8 mouse cellular contexts compared by ENCODE assay signal in genomic region chr10:127514111-127514698, GRCm38 (mm10). TPM values are rescaled to one million over a fixed set of nuclear protein-coding genes. Genes with fewer than 3 reads are reported as not detected.
DNase-seq lines count a peak whose midpoint lies in the region; ATAC-seq and TF ChIP-seq lines count a peak whose summit lies in the region.

No protein-coding gene starts in this region.

- WGBS in heart, embryonic 11.5 days (ENCODE audit: insufficient replicate concordance), result 11% methylated on average over 13 of the region's 13 CpGs
- WGBS in embryonic facial prominence, embryonic 12.5 days, result 11% methylated on average over 13 of the region's 13 CpGs
- WGBS in hindbrain, postnatal 0 days, result 21% methylated on average over 13 of the region's 13 CpGs
- 11% methylated on average over 13 of the region's 13 CpGs for WGBS in midbrain, embryonic 14.5 days

- peak overlapping the region; percentile 94 for H3K4me2 ChIP-seq in heart, embryonic 11.5 days
- peak overlapping the region; percentile 89 for H3K4me2 ChIP-seq in embryonic facial prominence, embryonic 12.5 days (replicated peaks)
- peak overlapping the region; percentile 86; the same call in 1 of the 2 replicates for H3K4me2 ChIP-seq in hindbrain, postnatal 0 days (ENCODE audit: low read depth, low read length)
- H3K4me2 ChIP-seq in midbrain, embryonic 14.5 days (ENCODE audit: low read length), result peak overlapping the region; percentile 89

- TF ChIP-seq CTCF in hindbrain, postnatal 0 days (IDR thresholded peaks at IDR 0.05; ENCODE audit: low read depth), result no peak

- H3K4me1 ChIP-seq in heart, embryonic 11.5 days (ENCODE audit: control insufficient read depth, insufficient read depth, low read length), result peaks cover 58% of the 10 kb centered on the region
- H3K4me1 ChIP-seq in embryonic facial prominence, embryonic 12.5 days, result peaks cover 69% of the 10 kb centered on the region
- peaks cover 48% of the 10 kb centered on the region for H3K4me1 ChIP-seq in hindbrain, postnatal 0 days (ENCODE audit: insufficient read depth, low read length)
- peaks cover 80% of the 10 kb centered on the region for H3K4me1 ChIP-seq in midbrain, embryonic 14.5 days (ENCODE audit: control insufficient read depth, insufficient read depth, low read length)

- intact Hi-C loops in heart, postnatal 14 days (cut with DNase I), result no loop called here

- H3K36me3 ChIP-seq in heart, embryonic 11.5 days (ENCODE audit: control insufficient read depth, insufficient read depth, low read length), result peaks cover 1% of the 10 kb centered on the region; the same call in 1 of the 2 replicates
- H3K36me3 ChIP-seq in embryonic facial prominence, embryonic 12.5 days, result peaks cover 16% of the 10 kb centered on the region
- peaks cover 5% of the 10 kb centered on the region for H3K36me3 ChIP-seq in hindbrain, postnatal 0 days (ENCODE audit: insufficient read depth, low read length)
- H3K36me3 ChIP-seq in midbrain, embryonic 14.5 days (ENCODE audit: control insufficient read depth, insufficient read depth, low read length), result peaks cover 6% of the 10 kb centered on the region; the same call in 1 of the 2 replicates

- no peak overlapping the region for H3K9ac ChIP-seq in heart, embryonic 11.5 days (ENCODE audit: low read depth, low read length)
- H3K9ac ChIP-seq in embryonic facial prominence, embryonic 12.5 days, result no peak overlapping the region
- no peak overlapping the region for H3K9ac ChIP-seq in hindbrain, postnatal 0 days (replicated peaks; ENCODE audit: low read length)
- H3K9ac ChIP-seq in midbrain, embryonic 14.5 days (replicated peaks; ENCODE audit: low read length), result no peak overlapping the region

- H3K27me3 ChIP-seq in heart, embryonic 11.5 days (ENCODE audit: control insufficient read depth, insufficient read depth, low read length), result peaks cover 67% of the 10 kb centered on the region
- peaks cover 94% of the 10 kb centered on the region for H3K27me3 ChIP-seq in embryonic facial prominence, embryonic 12.5 days
- no peaks in the 10 kb centered on the region for H3K27me3 ChIP-seq in hindbrain, postnatal 0 days (ENCODE audit: insufficient read depth, low read length)
- H3K27me3 ChIP-seq in midbrain, embryonic 14.5 days (ENCODE audit: control insufficient read depth, insufficient read depth, low read length), result peaks cover 9% of the 10 kb centered on the region; the same call in 1 of the 2 replicates

- 0 out of 2 replicates have a peak overlapping the region, but pooled peaks have one; percentile 31 for H3K4me3 ChIP-seq in heart, embryonic 11.5 days (ENCODE audit: low read depth, low read length)
- H3K4me3 ChIP-seq in embryonic facial prominence, embryonic 12.5 days, result peak overlapping the region; percentile 26; the same call in 1 of the 2 replicates
- no peak overlapping the region for H3K4me3 ChIP-seq in hindbrain, postnatal 0 days (ENCODE audit: low read length)
- no peak overlapping the region for H3K4me3 ChIP-seq in midbrain, embryonic 14.5 days (replicated peaks; ENCODE audit: low read depth, low read length)

- ATAC-seq in heart, embryonic 11.5 days (replicated peaks; ENCODE audit: insufficient number of reproducible peaks, low FRiP score, low TSS enrichment), result no peak
- no peak for ATAC-seq in embryonic facial prominence, embryonic 12.5 days (ENCODE audit: insufficient number of reproducible peaks, insufficient read depth, low FRiP score, low TSS enrichment)
- ATAC-seq in hindbrain, postnatal 0 days, result no peak
- no peak for ATAC-seq in midbrain, embryonic 14.5 days (ENCODE audit: low FRiP score, low TSS enrichment)
- no peak for ATAC-seq in inflammation-experienced regulatory T-cells, adult 6 months

- no peaks in the 10 kb centered on the region for H3K9me3 ChIP-seq in heart, embryonic 11.5 days (replicated peaks; ENCODE audit: control insufficient read depth, low read length)
- no peaks in the 10 kb centered on the region for H3K9me3 ChIP-seq in embryonic facial prominence, embryonic 12.5 days
- no peaks in the 10 kb centered on the region for H3K9me3 ChIP-seq in hindbrain, postnatal 0 days (ENCODE audit: low read length)
- H3K9me3 ChIP-seq in midbrain, embryonic 14.5 days (ENCODE audit: control insufficient read depth, low read length), result no peaks in the 10 kb centered on the region

- H3K27ac ChIP-seq in heart, embryonic 11.5 days (ENCODE audit: low read depth, low read length), result no peak overlapping the region
- no peak overlapping the region for H3K27ac ChIP-seq in embryonic facial prominence, embryonic 12.5 days
- H3K27ac ChIP-seq in hindbrain, postnatal 0 days, result no peak overlapping the region
- peak overlapping the region; percentile 99 for H3K27ac ChIP-seq in midbrain, embryonic 14.5 days (replicated peaks; ENCODE audit: low read depth, low read length)

- DNase-seq in heart, postnatal 14 days, result no peak
- DNase-seq in hindbrain, postnatal 0 days (ENCODE audit: low spot score), result no peak
- no peak for DNase-seq in midbrain, embryonic 14.5 days
- no peak for DNase-seq in right cerebral cortex, postnatal 25 days
- DNase-seq in testis, postnatal 14 days (ENCODE audit: low spot score), result no peak

RNA-seq across cellular contexts. Expression of gene Ndufa4l2, which starts 0.6 kb away (rescaled TPM):
- 10.1 and 13.9 TPM in 2 replicates for polyA plus RNA-seq in heart, embryonic 11.5 days (2014; fragmentation: Nextera tagmentation; extraction: Ambion mirVana)
- 10 to 100 TPM; 38.3 TPM for total RNA-seq in heart, postnatal 14 days (2021)
- 2.9 and 3.4 TPM in 2 replicates for polyA plus RNA-seq in embryonic facial prominence, embryonic 12.5 days (2016; fragmentation: Nextera tagmentation; extraction: Ambion mirVana)
- total RNA-seq in hindbrain, postnatal 0 days (2014; rRNA removed), result 11.0 and 21.9 TPM in 2 replicates
- polyA plus RNA-seq in hindbrain, postnatal 0 days (2015; fragmentation: Nextera tagmentation; extraction: Ambion mirVana), result 16.7 and 17.4 TPM in 2 replicates
- 14.2 and 18.6 TPM in 2 replicates for polyA plus RNA-seq in midbrain, embryonic 14.5 days (2014; fragmentation: Nextera tagmentation; extraction: Ambion mirVana)
- polyA plus RNA-seq in inflammation-experienced regulatory T-cells, adult 6 months (2017; shearing (Covaris generic)), result not detected

RNA-seq across cellular contexts. Expression of gene Shmt2, which starts 8.0 kb away (rescaled TPM):
- polyA plus RNA-seq in heart, embryonic 11.5 days (2014; fragmentation: Nextera tagmentation; extraction: Ambion mirVana), result 71.3 and 82.7 TPM in 2 replicates
- total RNA-seq in heart, postnatal 14 days (2021), result 10 to 100 TPM; 38.3 to 39.2 TPM
- 82.4 and 88.2 TPM in 2 replicates for polyA plus RNA-seq in embryonic facial prominence, embryonic 12.5 days (2016; fragmentation: Nextera tagmentation; extraction: Ambion mirVana)
- total RNA-seq in hindbrain, postnatal 0 days (2014; rRNA removed), result 66.1 and 91.1 TPM in 2 replicates
- 49.7 and 49.9 TPM in 2 replicates for polyA plus RNA-seq in hindbrain, postnatal 0 days (2015; fragmentation: Nextera tagmentation; extraction: Ambion mirVana)
- polyA plus RNA-seq in midbrain, embryonic 14.5 days (2014; fragmentation: Nextera tagmentation; extraction: Ambion mirVana), result 48.9 and 50.7 TPM in 2 replicates
- polyA plus RNA-seq in inflammation-experienced regulatory T-cells, adult 6 months (2017; shearing (Covaris generic)), result 10 to 100 TPM; 38.2 to 43.2 (median 42.9) TPM

RNA-seq across cellular contexts. Expression of gene Stac3, which starts 12.7 kb away (rescaled TPM):
- polyA plus RNA-seq in heart, embryonic 11.5 days (2014; fragmentation: Nextera tagmentation; extraction: Ambion mirVana), result 0.24 and 0.30 TPM in 2 replicates
- 1 to 10 TPM in 1 of 2 experiments, under 1 TPM in 1; 0.88 to 2.1 TPM for total RNA-seq in heart, postnatal 14 days (2021)
- polyA plus RNA-seq in embryonic facial prominence, embryonic 12.5 days (2016; fragmentation: Nextera tagmentation; extraction: Ambion mirVana), result 5.9 and 7.9 TPM in 2 replicates
- total RNA-seq in hindbrain, postnatal 0 days (2014; rRNA removed), result 0.68 and 3.7 TPM in 2 replicates
- 1.4 and 1.7 TPM in 2 replicates for polyA plus RNA-seq in hindbrain, postnatal 0 days (2015; fragmentation: Nextera tagmentation; extraction: Ambion mirVana)
- polyA plus RNA-seq in midbrain, embryonic 14.5 days (2014; fragmentation: Nextera tagmentation; extraction: Ambion mirVana), result 0.32 and 1.0 TPM in 2 replicates
- under 1 TPM in 1 of 3 experiments, not detected in 2; 0.35 TPM for polyA plus RNA-seq in inflammation-experienced regulatory T-cells, adult 6 months (2017; shearing (Covaris generic))

RNA-seq across cellular contexts. Expression of gene Nxph4, which starts 20.2 kb away (rescaled TPM):
- polyA plus RNA-seq in heart, embryonic 11.5 days (2014; fragmentation: Nextera tagmentation; extraction: Ambion mirVana), result 0.21 and 0.33 TPM in 2 replicates
- 1 to 10 TPM; 1.1 TPM for total RNA-seq in heart, postnatal 14 days (2021)
- 6.5 and 8.0 TPM in 2 replicates for polyA plus RNA-seq in embryonic facial prominence, embryonic 12.5 days (2016; fragmentation: Nextera tagmentation; extraction: Ambion mirVana)
- 26.0 and 33.5 TPM in 2 replicates for total RNA-seq in hindbrain, postnatal 0 days (2014; rRNA removed)
- 134 and 146 TPM in 2 replicates for polyA plus RNA-seq in hindbrain, postnatal 0 days (2015; fragmentation: Nextera tagmentation; extraction: Ambion mirVana)
- polyA plus RNA-seq in midbrain, embryonic 14.5 days (2014; fragmentation: Nextera tagmentation; extraction: Ambion mirVana), result 106 and 134 TPM in 2 replicates
- polyA plus RNA-seq in inflammation-experienced regulatory T-cells, adult 6 months (2017; shearing (Covaris generic)), result not detected

Comparison
In these comparisons a context has a peak if more than half of its experiments do, and no peak if none do; other contexts are left out.
1. H3K4me3 ChIP-seq: peak in heart, embryonic 11.5 days (single experiment) and embryonic facial prominence, embryonic 12.5 days (single experiment); none in hindbrain, postnatal 0 days (single experiment) and midbrain, embryonic 14.5 days (single experiment).
2. Peak in every context shown above with its lines, with median percentiles within 50 percentile points of each other: H3K4me2 ChIP-seq.